Mouse (Mus musculus) thymus, adult 2 months (tissue): ENCODE results near the gene Dgkh.

ENCODE experiments used
- CTCF ChIP-seq: fragments of 200-500 bp; IDR thresholded peaks from 2 replicates; pipeline ENCODE4 v1.5.1; 2012; ENCODE audit warnings: mild to moderate bottlenecking, control low read depth, low read length, moderate library complexity, borderline replicate concordance; ENCODE audit not compliant: control insufficient read depth, poor library complexity, insufficient read depth; ENCODE audit errors: extremely low read depth
- POLR2A ChIP-seq: fragments of 200-500 bp; IDR thresholded peaks from 2 replicates; pipeline ENCODE4 v1.6.1; 2012; ENCODE audit warnings: mild to moderate bottlenecking, low read length, control low read depth, moderate library complexity; ENCODE audit not compliant: control insufficient read depth, poor library complexity, insufficient read depth; ENCODE audit errors: extremely low read depth

- TF ChIP-seq CTCF: no peak
- TF ChIP-seq POLR2A: no peak
Observed at GRCm38 (mm10) chr14:78653333-78653732, 79.2 kb downstream of the Dgkh start.
